Mouse (Mus musculus): ENCODE measurements around the gene Srgap2. TPM values are rescaled to one million over a fixed set of nuclear protein-coding genes. Genes with fewer than 3 reads are reported as not detected.
A peak's percentile ranks its signal among the peaks of the same experiment; 100 is the strongest.
"Not testable (repeated sequence)": the region's sequence is repeated elsewhere in the genome, so short reads cannot be mapped to it uniquely, and the experiment has no call there.

The Srgap2 gene
- polyA plus RNA-seq, 1 experiment from 2014 or later: 17.7 TPM

DNA sequence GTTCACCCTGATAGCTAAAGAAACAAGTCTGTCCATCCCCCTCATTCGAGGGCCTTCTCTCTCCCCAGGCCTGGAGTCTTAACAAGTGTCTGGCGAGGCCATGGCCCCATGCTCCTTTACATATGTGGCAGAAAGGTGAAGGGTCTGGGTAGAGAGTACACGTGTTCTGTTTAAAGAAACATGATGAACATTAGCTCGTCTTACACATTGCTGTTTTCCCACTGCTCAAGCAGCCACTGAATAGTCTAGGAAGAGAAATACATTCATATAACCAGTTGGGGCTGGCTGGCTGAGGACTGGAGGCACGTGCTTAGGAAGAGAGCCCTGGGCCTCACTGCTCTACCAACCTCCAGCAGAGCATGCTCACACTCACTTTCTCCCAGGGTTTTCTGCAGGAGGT lies 191.1 kb downstream of the Srgap2 start:
- WGBS: 81% methylated on average over 5 of the region's 5 CpGs
- H3K27me3 ChIP-seq: no peaks in the 10 kb centered on the region

DNA sequence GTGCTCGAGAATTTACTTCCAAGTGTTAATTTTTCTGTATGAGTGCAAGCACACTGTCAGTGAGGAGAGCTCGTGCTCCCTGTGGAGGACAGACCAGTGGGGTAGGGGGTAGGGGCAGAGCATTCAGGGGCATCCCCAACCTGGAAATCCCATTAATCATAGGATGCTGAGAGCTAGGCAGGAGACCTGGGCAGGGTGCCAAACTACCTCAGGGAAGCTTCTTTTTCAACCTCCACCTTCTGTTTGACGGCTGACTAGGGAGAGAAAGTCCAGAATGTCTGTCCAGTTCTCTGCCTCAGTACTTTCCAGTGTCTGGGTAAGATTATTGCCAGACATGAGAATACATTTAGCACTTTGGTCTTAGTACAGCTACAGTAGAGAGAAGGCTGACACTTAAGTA lies 191.5 kb downstream of the Srgap2 start:
- WGBS: 66% methylated on average over 3 of the region's 3 CpGs
- peak overlapping the region; percentile 19; the same call in 1 of the 2 replicates for H3K27ac ChIP-seq
- no peak for ATAC-seq (ENCODE audit: low FRiP score)

More for the DNA sequence above, 191.1 kb downstream of the Srgap2 start:
- peaks cover 28% of the 10 kb centered on the region for H3K36me3 ChIP-seq
- no peak overlapping the region for H3K9ac ChIP-seq
- H3K27ac ChIP-seq: peak overlapping the region; percentile 23; the same call in 1 of the 2 replicates
- H3K9me3 ChIP-seq: no peaks in the 10 kb centered on the region
- peaks cover 9% of the 10 kb centered on the region for H3K4me1 ChIP-seq (replicated peaks)
- ATAC-seq (ENCODE audit: low FRiP score): no peak
- H3K4me3 ChIP-seq: no peak overlapping the region
- H3K4me2 ChIP-seq: no peak overlapping the region

DNA sequence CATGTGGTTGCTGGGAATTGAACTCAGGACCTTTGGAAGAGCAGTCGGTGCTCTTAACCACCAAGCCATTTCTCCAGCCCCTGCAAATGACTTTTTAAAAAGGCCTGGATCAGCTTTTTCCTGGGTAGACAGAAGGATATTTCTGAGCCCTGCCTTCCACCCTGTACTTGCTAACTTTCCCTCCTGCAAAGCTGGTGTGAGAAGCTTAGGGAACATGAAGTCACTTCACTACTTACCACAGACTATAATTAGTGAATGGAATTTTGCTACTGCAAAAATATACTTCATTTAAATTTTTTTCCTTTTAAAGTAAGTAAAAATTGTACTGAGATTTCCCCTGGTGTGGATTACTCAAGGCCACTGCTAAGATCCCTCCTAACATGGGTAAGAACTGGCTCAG lies 196.0 kb downstream of the Srgap2 start:
- Histone ChIP-seq H3K27ac (no peak overlapping the region), H3K27me3 (no peaks in the 10 kb centered on the region), H3K4me1 (replicated peaks) (peaks cover 9% of the 10 kb centered on the region), H3K9me3 (no peaks in the 10 kb centered on the region), H3K36me3 (peaks cover 42% of the 10 kb centered on the region), H3K4me3 (no peak overlapping the region), H3K9ac (no peak overlapping the region), H3K4me2 (no peak overlapping the region)
- 100% methylated on average over 1 of the region's 1 CpGs for WGBS
- ATAC-seq (ENCODE audit: low FRiP score): no peak

More for the DNA sequence above, 191.5 kb downstream of the Srgap2 start:
- H3K9me3 ChIP-seq: no peaks in the 10 kb centered on the region
- no peak overlapping the region for H3K9ac ChIP-seq
- H3K4me1 ChIP-seq (replicated peaks): peaks cover 9% of the 10 kb centered on the region
- H3K36me3 ChIP-seq: peaks cover 28% of the 10 kb centered on the region
- H3K27me3 ChIP-seq: no peaks in the 10 kb centered on the region
- no peak overlapping the region for H3K4me3 ChIP-seq
- no peak overlapping the region for H3K4me2 ChIP-seq

DNA sequence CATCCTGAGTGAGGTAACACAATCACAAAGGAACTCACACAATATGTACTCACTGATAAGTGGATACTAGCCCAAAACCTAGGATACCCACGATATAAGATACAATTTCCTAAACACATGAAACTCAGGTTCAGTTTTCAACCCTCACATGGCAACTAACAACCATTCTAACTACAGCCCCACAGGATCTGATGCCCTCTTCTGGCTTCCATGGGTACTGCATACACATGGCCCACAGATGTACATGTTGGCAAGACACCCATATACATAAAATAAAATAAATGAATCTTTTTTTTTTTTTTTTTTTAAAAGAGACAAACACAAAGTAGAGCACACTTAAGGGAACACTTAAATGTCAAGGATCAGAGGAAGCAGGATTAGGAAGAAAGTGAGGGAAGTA lies 198.1 kb downstream of the Srgap2 start:
- 96% methylated on average over 1 of the region's 1 CpGs for WGBS
- not testable (repeated sequence) for ATAC-seq (ENCODE audit: low FRiP score); H3K4me3 ChIP-seq; H3K9me3 ChIP-seq; H3K4me2 ChIP-seq; H3K9ac ChIP-seq; H3K27ac ChIP-seq; H3K4me1 ChIP-seq (replicated peaks); H3K27me3 ChIP-seq
- peaks cover 48% of the 10 kb centered on the region for H3K36me3 ChIP-seq

DNA sequence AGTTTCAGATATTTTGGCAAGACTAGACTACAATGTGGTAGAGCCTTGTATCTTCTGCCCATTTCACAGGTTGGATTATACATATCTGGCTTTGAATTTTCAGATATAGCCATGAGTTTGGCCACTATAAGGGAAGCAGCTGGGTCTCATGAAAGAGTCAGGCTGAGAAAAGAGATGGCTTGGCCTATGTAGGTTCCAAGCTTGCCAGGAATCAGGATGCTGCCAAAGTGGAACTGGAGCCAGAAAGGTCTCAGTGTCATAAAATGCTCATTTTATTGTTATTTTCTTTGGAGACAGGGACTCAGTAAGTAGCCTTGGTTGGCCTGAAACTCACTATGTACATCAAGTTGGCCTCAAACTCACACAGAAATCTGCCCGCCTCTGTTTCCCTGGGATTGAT lies 200.0 kb downstream of the Srgap2 start:
- 92% methylated on average over 1 of the region's 1 CpGs for WGBS
- H3K4me1 ChIP-seq (replicated peaks): no peaks in the 10 kb centered on the region
- H3K27me3 ChIP-seq: no peaks in the 10 kb centered on the region
- H3K9me3 ChIP-seq: no peaks in the 10 kb centered on the region
- no peak overlapping the region for H3K9ac ChIP-seq
- no peak overlapping the region for H3K27ac ChIP-seq
- H3K36me3 ChIP-seq: peaks cover 44% of the 10 kb centered on the region
- no peak overlapping the region for H3K4me2 ChIP-seq
- no peak for ATAC-seq (ENCODE audit: low FRiP score)
- H3K4me3 ChIP-seq: no peak overlapping the region

DNA sequence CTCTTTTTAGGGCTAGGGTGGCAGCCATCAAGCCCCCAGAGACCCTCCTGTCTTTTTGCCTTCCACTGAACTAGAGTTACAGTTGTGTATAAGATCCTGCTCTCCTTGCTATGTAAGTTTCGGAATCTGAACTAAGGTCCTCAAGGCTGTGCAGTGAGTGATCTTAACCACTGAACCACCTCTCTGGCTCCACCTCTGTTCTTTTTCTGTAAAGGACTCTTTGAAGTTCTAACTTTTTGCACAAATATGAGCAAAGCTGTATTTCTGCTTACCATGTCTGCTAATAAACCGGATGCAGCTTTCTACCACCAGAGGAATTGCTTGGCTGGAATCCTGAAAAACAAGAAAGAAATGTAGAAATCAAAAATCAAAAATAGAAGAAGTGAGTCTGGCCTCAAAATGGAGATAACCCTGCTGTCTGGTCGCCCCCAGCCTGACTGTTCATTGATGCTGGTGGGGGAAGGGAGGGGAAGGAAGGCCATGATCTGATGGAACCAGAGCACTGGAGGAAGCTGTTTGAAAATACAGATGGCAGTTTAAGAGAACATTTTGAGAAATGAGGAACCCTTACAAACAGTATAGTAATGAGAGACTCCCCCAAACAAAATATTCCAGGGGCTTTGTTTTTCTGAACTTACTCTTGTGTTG lies 202.2 kb downstream of the Srgap2 start:
- H3K27ac ChIP-seq: no peak overlapping the region
- H3K4me2 ChIP-seq: no peak overlapping the region
- H3K27me3 ChIP-seq: no peaks in the 10 kb centered on the region
- H3K4me3 ChIP-seq: no peak overlapping the region
- H3K36me3 ChIP-seq: peaks cover 37% of the 10 kb centered on the region
- no peaks in the 10 kb centered on the region for H3K9me3 ChIP-seq
- no peak overlapping the region for H3K9ac ChIP-seq
- WGBS: 93% methylated on average over 3 of the region's 3 CpGs
- no peak for ATAC-seq (ENCODE audit: low FRiP score)
- 0 out of 2 replicates have a peak, but pooled peaks cover 3% of the 10 kb centered on the region for H3K4me1 ChIP-seq (replicated peaks)

DNA sequence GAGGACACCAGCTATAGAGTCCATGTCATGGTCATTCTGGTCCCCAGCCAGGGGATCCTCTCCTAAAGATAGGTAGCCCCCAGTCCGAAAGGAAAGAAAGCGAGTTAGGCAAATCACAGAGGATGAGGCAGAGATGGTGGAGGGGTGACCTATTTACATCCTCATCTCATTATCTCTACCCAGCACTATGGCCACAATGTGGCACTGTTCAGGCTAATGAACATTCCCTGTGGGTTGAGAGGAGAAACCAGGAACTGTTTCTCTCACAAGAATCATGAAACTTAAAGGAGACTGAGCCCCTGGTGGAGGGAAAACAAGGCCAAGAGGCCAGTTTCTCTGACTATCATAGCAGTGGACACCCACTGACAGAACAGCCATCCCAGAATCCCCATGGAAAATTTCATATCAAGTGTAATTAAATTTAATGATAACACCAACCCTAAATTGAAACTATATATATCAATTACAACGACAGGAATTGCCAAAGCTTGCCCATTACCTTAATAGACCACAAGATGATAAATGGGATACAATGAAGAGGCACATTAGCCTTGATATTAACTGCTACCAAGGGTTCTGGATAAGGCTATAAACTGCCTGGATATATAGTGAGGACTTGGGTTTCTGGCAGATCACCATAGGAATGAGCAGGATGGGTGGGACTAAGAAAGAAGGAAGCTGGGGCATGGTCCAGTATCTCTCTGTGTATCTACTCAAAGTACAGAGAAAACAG lies 207.4 kb downstream of the Srgap2 start:
- Histone ChIP-seq H3K9me3 (no peaks in the 10 kb centered on the region), H3K27me3 (no peaks in the 10 kb centered on the region), H3K27ac (no peak overlapping the region), H3K9ac (no peak overlapping the region), H3K4me3 (no peak overlapping the region), H3K4me1 (replicated peaks) (0 out of 2 replicates have a peak, but pooled peaks cover 3% of the 10 kb centered on the region), H3K36me3 (peaks cover 49% of the 10 kb centered on the region), H3K4me2 (no peak overlapping the region)
- 90% methylated on average over 3 of the region's 3 CpGs for WGBS
- ATAC-seq (ENCODE audit: low FRiP score): peak; percentile 65

DNA sequence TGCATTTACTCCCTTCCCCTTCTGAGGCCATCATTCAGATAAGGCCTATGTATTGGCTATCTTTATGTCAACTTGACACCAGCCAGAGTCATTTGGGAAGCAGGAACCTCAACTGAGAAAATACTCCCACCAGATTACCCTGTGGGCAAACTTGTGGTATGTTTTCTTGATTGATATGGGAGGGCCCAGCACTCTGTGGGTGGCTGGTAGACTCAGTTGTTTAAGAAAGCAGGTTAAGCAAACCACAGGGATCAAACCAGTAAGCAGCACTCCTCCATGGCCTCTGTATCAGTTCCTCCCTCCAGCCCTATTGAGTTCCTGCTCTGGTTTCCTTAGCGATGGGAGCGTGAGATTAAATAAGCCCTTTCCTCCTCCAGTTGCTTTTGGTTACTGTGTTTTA lies 208.8 kb downstream of the Srgap2 start:
- Histone ChIP-seq H3K4me3 (no peak overlapping the region), H3K27me3 (no peaks in the 10 kb centered on the region), H3K36me3 (peaks cover 53% of the 10 kb centered on the region), H3K9me3 (no peaks in the 10 kb centered on the region), H3K4me1 (replicated peaks) (0 out of 2 replicates have a peak, but pooled peaks cover 3% of the 10 kb centered on the region), H3K4me2 (no peak overlapping the region), H3K9ac (no peak overlapping the region), H3K27ac (no peak overlapping the region)
- 92% methylated on average over 2 of the region's 2 CpGs for WGBS
- no peak for ATAC-seq (ENCODE audit: low FRiP score)

DNA sequence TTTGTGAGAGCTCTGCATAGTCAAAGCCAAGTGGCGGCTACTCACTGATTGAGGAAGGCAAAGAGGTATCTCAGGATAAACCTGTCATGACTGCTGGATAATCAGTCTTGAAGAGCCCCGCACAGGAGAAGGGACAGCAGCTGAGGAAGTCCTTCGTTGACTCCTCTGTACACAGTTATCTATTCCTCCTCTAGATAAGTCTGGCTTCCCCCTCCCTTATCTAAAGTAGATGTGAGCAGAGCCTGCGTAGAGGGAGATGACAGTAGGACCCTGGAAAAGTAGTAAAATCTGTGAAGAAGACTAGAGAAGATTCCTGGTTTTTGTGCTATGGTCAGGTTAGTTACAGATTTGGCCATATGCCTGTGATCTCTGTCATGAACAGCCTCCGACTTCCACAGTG lies 209.5 kb downstream of the Srgap2 start:
- no peak overlapping the region for H3K4me2 ChIP-seq
- ATAC-seq (ENCODE audit: low FRiP score): no peak
- no peak overlapping the region for H3K9ac ChIP-seq
- H3K36me3 ChIP-seq: peaks cover 61% of the 10 kb centered on the region
- H3K9me3 ChIP-seq: no peaks in the 10 kb centered on the region
- 0 out of 2 replicates have a peak, but pooled peaks cover 3% of the 10 kb centered on the region for H3K4me1 ChIP-seq (replicated peaks)
- no peaks in the 10 kb centered on the region for H3K27me3 ChIP-seq
- 95% methylated on average over 5 of the region's 5 CpGs for WGBS
- no peak overlapping the region for H3K27ac ChIP-seq
- no peak overlapping the region for H3K4me3 ChIP-seq

DNA sequence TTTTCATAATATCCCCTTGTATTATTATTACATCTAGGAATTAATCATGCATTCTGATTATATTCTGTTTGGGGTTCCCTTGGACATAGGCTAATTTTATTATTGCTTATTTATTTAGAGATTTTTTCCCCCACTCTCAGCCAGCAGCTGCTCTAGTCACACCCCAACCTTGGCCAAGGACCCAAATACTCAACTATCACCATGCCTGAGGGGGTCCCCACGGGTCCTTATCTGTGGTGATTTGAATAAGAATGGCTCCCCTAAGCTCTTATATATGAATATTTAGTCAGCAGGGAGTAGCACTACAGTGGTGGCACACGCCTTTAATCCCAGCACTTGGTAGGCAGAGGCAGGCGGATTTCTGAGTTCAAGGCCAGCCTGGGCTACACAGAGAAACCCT lies 215.9 kb downstream of the Srgap2 start:
- H3K27me3 ChIP-seq: no peaks in the 10 kb centered on the region
- no peak overlapping the region for H3K4me3 ChIP-seq
- no peak overlapping the region for H3K27ac ChIP-seq
- no peaks in the 10 kb centered on the region for H3K4me1 ChIP-seq (replicated peaks)
- H3K36me3 ChIP-seq: peaks cover 64% of the 10 kb centered on the region
- ATAC-seq (ENCODE audit: low FRiP score): no peak
- no peaks in the 10 kb centered on the region for H3K9me3 ChIP-seq
- no peak overlapping the region for H3K4me2 ChIP-seq
- H3K9ac ChIP-seq: no peak overlapping the region
- 91% methylated on average over 3 of the region's 3 CpGs for WGBS

DNA sequence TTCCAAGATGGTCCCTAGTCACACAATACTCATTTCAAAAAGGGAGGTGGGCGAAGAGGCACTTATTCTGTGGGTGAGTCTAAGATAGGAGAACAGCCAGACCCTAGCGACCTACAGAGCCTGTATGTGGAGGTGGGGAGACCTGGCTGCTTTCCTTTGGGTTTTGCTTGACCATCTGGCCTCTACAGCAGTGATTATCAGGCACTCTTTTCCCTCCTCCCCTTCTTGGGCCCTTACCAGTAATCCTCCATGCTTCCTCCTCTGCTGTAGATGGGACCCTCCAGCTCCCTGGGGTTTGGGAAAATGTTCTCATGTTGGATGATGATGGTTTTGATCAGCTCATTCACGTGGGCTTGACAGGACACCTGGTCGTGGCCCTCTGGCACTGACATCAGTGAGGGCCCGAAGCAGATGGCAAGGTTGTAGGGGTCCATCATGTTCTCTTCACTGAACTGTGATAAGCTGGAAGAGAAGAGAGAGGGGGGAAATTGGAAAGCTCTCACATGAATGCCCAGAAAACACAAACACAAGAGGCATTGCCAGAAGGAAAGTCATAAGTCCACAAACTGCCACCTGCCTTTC lies 216.8 kb downstream of the Srgap2 start:
- Histone ChIP-seq H3K9me3 (no peaks in the 10 kb centered on the region), H3K36me3 (peaks cover 54% of the 10 kb centered on the region), H3K4me3 (no peak overlapping the region), H3K27me3 (no peaks in the 10 kb centered on the region), H3K27ac (no peak overlapping the region), H3K4me2 (no peak overlapping the region), H3K4me1 (replicated peaks) (no peaks in the 10 kb centered on the region), H3K9ac (no peak overlapping the region)
- ATAC-seq (ENCODE audit: low FRiP score): no peak
- WGBS: 93% methylated on average over 5 of the region's 5 CpGs

DNA sequence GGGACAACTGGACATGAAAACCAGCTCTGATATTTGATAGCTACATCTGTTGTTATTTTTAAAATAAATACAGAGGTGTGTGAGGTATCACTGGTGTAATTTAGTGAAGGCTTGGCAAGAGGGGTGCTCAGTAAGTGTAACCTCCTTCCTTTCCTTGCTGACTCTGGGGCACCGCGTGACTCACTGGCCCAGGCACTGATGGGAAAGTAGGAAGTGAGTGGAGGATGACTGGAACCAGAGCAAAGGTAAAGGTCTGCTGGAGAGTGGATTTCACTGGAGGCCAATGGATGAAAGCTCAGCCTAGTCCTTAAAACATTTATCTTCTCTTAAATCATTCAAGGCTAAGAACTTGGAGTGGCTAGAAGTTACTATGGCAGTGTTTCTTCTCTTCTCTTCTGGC lies 226.4 kb downstream of the Srgap2 start:
- no peaks in the 10 kb centered on the region for H3K27me3 ChIP-seq
- H3K9me3 ChIP-seq: no peaks in the 10 kb centered on the region
- ATAC-seq (ENCODE audit: low FRiP score): no peak
- 100% methylated on average over 2 of the region's 2 CpGs for WGBS
- peaks cover 6% of the 10 kb centered on the region; the same call in 1 of the 2 replicates for H3K4me1 ChIP-seq (replicated peaks)
- no peak overlapping the region for H3K9ac ChIP-seq
- no peak overlapping the region for H3K4me2 ChIP-seq
- H3K4me3 ChIP-seq: no peak overlapping the region
- peaks cover 46% of the 10 kb centered on the region for H3K36me3 ChIP-seq
- no peak overlapping the region for H3K27ac ChIP-seq

All from hindbrain, embryonic 13.5 days (tissue).